Mouse (Mus musculus): ENCODE data around the gene Cdk5. TPM values are rescaled to one million over a fixed set of nuclear protein-coding genes. Genes with fewer than 3 reads are reported as not detected.

The Cdk5 gene
- total and polyA plus RNA-seq, 2 experiments = 10.0 to 38.4 TPM

DNA sequence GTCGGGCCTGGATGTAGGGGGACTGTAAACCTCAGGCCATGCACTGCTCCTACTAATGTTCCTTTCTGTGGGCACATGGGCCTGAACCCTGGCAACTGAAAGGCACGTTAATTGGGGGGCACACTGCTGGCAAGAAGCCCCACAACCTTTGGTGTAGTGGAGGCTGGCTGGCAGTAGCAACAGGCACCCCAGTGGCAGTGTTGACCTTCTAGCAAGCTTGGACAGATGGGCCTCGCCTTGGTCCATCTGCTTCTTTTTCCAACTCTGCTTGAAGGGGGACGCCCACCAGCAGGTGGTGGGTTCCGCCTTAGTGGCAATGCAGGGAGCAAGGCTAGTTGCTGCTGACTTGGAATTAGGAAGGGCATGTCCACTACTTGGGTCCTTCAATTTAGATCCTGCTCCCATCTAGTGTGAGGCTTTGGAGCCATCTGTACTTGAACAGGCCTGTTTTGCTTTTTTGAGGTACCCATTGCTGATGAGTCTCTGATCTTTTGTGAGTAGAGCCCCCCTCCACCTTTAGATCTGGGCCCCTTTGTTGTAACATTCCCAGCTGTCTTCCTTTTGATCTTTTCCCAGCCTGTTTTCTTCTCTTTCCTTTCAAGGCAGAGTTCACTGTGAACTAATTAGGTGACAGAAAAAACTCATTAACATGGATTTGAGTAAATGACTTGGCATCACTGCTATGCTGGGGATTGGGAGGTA lies 30.1 kb upstream of the Cdk5 start:
- no peaks in the 10 kb centered on the region for H3K27me3 ChIP-seq (ENCODE audit: control insufficient read depth, insufficient read depth, low read length)
- H3K4me1 ChIP-seq (ENCODE audit: control insufficient read depth, insufficient read depth, low read length) = peaks cover 12% of the 10 kb centered on the region
- no peak for DNase-seq (ENCODE audit: extremely low read depth, low read depth, low spot score)
- no peak for TF ChIP-seq POLR2A (IDR thresholded peaks at IDR 0.05; ENCODE audit: extremely low read depth, insufficient read depth, low read length)
- TF ChIP-seq CTCF (IDR thresholded peaks at IDR 0.05; ENCODE audit: low read depth, low read length) = no peak
- WGBS = 50% methylated on average over 5 of the region's 5 CpGs
- H3K27ac ChIP-seq (replicated peaks; ENCODE audit: insufficient read depth, low read depth, low read length) = no peak overlapping the region
- peaks cover 36% of the 10 kb centered on the region for H3K79me2 ChIP-seq (ENCODE audit: control insufficient read depth, insufficient read depth, low read length)
- H3K4me3 ChIP-seq (ENCODE audit: insufficient read depth, low read depth, low read length) = peak overlapping the region; percentile 73; the same call in 1 of the 2 replicates
- peak overlapping the region; percentile 86 for H3K9ac ChIP-seq (ENCODE audit: low read depth, low read length)
- H3K36me3 ChIP-seq (ENCODE audit: control insufficient read depth, insufficient read depth, low read length) = no peaks in the 10 kb centered on the region

DNA sequence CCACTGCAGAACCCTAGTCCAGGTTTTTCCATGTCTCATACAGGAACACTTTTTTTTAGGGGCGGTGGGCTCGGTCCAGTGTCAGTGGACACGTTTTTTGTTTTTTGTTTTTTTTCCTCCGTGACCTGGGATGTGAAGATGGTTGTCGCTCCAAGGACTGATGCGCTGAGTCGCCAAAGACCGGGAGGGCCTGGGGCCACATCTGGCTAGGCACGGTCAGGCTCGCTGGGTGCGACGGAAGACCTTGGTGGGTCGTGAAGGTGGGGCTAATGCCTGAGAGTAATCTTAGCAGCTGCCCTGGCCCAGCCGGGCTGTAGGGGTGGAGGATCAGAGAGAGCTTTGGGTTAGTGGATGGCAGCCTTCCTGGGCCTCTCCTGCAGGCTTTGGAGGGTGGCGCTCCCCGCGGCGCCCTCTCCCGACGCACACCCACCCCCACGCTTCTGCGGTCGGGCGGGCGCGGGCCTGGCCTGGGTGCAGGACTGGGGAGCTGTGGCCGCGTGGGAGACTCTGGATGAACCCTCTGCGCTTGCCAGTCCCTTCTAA lies 29.4 kb upstream of the Cdk5 start:
- 3% methylated on average over 29 of the region's 29 CpGs for WGBS
- Histone ChIP-seq H3K9ac (ENCODE audit: low read depth, low read length) (peak overlapping the region; percentile 86), H3K4me3 (ENCODE audit: insufficient read depth, low read depth, low read length) (peak overlapping the region; percentile 73), H3K79me2 (ENCODE audit: control insufficient read depth, insufficient read depth, low read length) (peaks cover 36% of the 10 kb centered on the region), H3K36me3 (ENCODE audit: control insufficient read depth, insufficient read depth, low read length) (no peaks in the 10 kb centered on the region), H3K27ac (replicated peaks; ENCODE audit: insufficient read depth, low read depth, low read length) (no peak overlapping the region), H3K4me1 (ENCODE audit: control insufficient read depth, insufficient read depth, low read length) (peaks cover 12% of the 10 kb centered on the region), H3K27me3 (ENCODE audit: control insufficient read depth, insufficient read depth, low read length) (no peaks in the 10 kb centered on the region)
- TF ChIP-seq CTCF (IDR thresholded peaks at IDR 0.05; ENCODE audit: low read depth, low read length) (no peak), POLR2A (IDR thresholded peaks at IDR 0.05; ENCODE audit: extremely low read depth, insufficient read depth, low read length) (no peak)
- no peak for DNase-seq (ENCODE audit: extremely low read depth, low read depth, low spot score)

DNA sequence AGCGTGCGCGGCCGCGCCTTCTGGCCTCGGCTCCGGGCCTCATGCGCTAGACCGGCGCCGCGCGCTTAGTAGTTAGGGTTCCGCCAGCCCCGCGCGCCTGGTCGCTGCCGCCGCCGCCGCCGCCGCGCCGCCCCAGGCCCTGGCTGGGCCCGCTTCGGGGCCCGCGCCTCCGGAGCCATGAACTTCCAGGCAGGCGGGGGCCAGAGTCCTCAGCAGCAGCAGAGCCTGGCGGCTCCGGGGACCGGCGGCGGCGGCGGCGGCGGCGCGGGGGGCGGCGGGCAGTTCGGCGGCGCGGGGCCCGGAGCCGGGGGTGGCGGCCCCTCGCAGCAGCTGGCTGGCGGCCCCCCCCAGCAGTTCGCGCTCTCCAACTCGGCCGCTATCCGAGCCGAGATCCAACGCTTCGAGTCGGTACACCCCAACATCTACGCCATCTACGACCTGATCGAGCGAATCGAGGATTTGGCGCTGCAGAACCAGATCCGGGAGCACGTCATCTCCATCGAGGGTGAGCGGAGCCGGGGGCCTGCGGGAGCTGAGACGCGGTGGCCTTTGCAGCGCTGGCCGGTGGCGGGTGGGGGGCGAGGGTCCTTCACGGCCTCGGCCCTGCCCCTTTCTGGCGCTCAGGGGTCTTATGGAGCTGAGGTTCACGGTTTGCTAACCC lies 28.8 kb upstream of the Cdk5 start, which contains the start of gene Agap3:
Gene Agap3 (plus strand): TSS at position 148 of the 661 bp plus-strand sequence.
- Histone ChIP-seq H3K27ac (replicated peaks; ENCODE audit: insufficient read depth, low read depth, low read length) (peak within 1 kb of the TSS; percentile 72), H3K9ac (ENCODE audit: low read depth, low read length) (peak within 1 kb of the TSS; percentile 86), H3K79me2 (ENCODE audit: control insufficient read depth, insufficient read depth, low read length) (peaks cover 31% of the 10 kb centered on the region), H3K4me3 (ENCODE audit: insufficient read depth, low read depth, low read length) (peak within 1 kb of the TSS; percentile 73), H3K36me3 (ENCODE audit: control insufficient read depth, insufficient read depth, low read length) (no peaks in the 10 kb centered on the region), H3K4me1 (ENCODE audit: control insufficient read depth, insufficient read depth, low read length) (peaks cover 12% of the 10 kb centered on the region), H3K27me3 (ENCODE audit: control insufficient read depth, insufficient read depth, low read length) (no peaks in the 10 kb centered on the region)
- no peak for DNase-seq (ENCODE audit: extremely low read depth, low read depth, low spot score)
- TF ChIP-seq CTCF (IDR thresholded peaks at IDR 0.05; ENCODE audit: low read depth, low read length) = no peak
- no peak for TF ChIP-seq POLR2A (IDR thresholded peaks at IDR 0.05; ENCODE audit: extremely low read depth, insufficient read depth, low read length)
- under 1% methylated on average over 78 of the region's 85 CpGs for WGBS

DNA sequence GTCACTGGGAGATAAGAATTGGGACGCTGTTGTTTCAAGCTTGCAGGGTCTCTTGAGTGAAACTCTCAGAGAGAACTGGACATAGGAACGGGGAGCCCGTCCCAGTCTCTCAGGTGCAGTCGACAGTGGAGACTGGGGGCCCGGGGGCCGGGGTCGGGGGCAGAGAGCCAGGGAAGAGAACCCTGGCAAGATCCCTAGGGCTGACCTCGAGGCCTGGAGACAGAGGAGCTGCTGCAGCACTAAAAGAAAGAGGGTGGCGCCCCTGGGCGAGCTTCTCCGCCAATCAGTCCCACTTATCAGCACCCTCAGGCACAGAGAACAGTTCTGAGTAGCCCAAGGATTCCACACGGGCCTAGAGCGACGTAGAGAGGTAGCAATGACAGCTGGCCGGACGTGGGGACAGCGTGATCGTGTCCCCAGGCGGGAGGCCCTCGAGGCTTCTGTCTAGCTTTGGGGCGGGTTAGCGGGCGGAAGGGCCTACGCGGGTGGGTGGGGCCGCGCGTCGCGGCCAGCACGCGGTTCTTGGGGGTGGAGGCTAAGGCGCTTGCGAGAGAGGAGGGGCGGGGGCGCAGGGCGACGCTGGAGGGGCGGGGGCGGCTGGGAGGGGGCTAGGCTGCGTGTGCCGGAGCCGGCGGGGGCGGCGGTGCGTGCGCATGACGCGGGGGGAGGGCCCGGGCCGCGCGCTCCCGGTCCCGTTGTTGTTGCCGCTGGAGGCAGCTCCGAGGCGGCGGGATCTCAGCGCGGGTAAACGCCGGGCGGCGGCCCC lies 28.1 kb upstream of the Cdk5 start:
- TF ChIP-seq POLR2A (IDR thresholded peaks at IDR 0.05; ENCODE audit: extremely low read depth, insufficient read depth, low read length) = peak; percentile 67; the same call in 1 of the 2 replicates
- no peak for TF ChIP-seq CTCF (IDR thresholded peaks at IDR 0.05; ENCODE audit: low read depth, low read length)
- no peaks in the 10 kb centered on the region for H3K27me3 ChIP-seq (ENCODE audit: control insufficient read depth, insufficient read depth, low read length)
- WGBS = 7% methylated on average over 58 of the region's 66 CpGs
- H3K79me2 ChIP-seq (ENCODE audit: control insufficient read depth, insufficient read depth, low read length) = peaks cover 29% of the 10 kb centered on the region
- no peaks in the 10 kb centered on the region for H3K36me3 ChIP-seq (ENCODE audit: control insufficient read depth, insufficient read depth, low read length)
- peaks cover 17% of the 10 kb centered on the region for H3K4me1 ChIP-seq (ENCODE audit: control insufficient read depth, insufficient read depth, low read length)
- peak; percentile 78 for DNase-seq (ENCODE audit: extremely low read depth, low read depth, low spot score)
- peak overlapping the region; percentile 73 for H3K4me3 ChIP-seq (ENCODE audit: insufficient read depth, low read depth, low read length)
- peak overlapping the region; percentile 86 for H3K9ac ChIP-seq (ENCODE audit: low read depth, low read length)
- H3K27ac ChIP-seq (replicated peaks; ENCODE audit: insufficient read depth, low read depth, low read length) = peak overlapping the region; percentile 72

DNA sequence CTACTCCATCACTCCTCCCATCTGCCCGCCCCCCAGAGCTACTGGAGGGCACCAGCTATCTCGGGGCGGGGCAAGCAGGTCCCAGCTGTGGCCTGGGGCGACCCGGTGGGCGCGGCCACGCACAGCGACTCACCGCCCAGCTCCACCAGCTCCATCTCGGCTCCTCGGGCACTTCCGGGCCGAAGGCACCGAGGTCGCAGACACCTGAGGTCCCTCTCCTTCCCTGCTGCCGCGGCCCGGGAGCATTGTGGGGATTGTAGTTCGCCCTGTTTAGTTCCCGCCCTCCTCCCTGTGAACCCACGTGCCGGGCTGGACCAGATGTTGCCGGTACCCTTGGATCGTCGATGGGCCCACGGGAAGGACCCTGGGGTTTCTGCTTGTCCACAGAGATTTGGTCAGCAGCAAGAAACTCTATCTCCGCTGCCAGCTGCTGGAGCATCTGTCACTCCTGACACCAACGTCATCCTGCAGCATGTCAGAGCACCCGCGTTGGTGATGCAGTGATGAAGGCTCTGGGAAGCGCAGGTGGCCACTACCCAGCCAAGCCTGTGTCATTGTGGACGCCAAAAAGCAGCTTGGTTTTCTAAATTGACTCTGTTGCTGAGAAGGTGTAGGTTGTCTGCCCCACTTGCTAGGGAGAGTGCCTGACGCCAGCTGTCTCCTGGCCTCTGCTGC lies 24.4 kb upstream of the Cdk5 start, which contains the start of gene Tmub1:
Gene Tmub1 (minus strand): TSS at position 231 of the 675 bp plus-strand sequence.
- peak; percentile 88 for DNase-seq (ENCODE audit: extremely low read depth, low read depth, low spot score)
- WGBS = 4% methylated on average over 34 of the region's 34 CpGs
- no peaks in the 10 kb centered on the region for H3K27me3 ChIP-seq (ENCODE audit: control insufficient read depth, insufficient read depth, low read length)
- peaks cover 20% of the 10 kb centered on the region for H3K4me1 ChIP-seq (ENCODE audit: control insufficient read depth, insufficient read depth, low read length)
- H3K36me3 ChIP-seq (ENCODE audit: control insufficient read depth, insufficient read depth, low read length) = no peaks in the 10 kb centered on the region
- peak within 1 kb of the TSS; percentile 54 for H3K9ac ChIP-seq (ENCODE audit: low read depth, low read length)
- TF ChIP-seq CTCF (IDR thresholded peaks at IDR 0.05; ENCODE audit: low read depth, low read length) (no peak), POLR2A (IDR thresholded peaks at IDR 0.05; ENCODE audit: extremely low read depth, insufficient read depth, low read length) (no peak)
- peak within 1 kb of the TSS; percentile 51 for H3K4me3 ChIP-seq (ENCODE audit: insufficient read depth, low read depth, low read length)
- H3K79me2 ChIP-seq (ENCODE audit: control insufficient read depth, insufficient read depth, low read length) = peaks cover 12% of the 10 kb centered on the region
- peak within 1 kb of the TSS; percentile 66 for H3K27ac ChIP-seq (replicated peaks; ENCODE audit: insufficient read depth, low read depth, low read length)

All from liver, adult 2 months (tissue).